Mouse (Mus musculus) left cerebral cortex, adult 11 months (tissue): ENCODE data around the gene Actl6b.
"Not testable (repeated sequence)": the region's sequence is repeated elsewhere in the genome, so short reads cannot be mapped to it uniquely, and the experiment has no call there.

Experiments
- DNase-seq: peaks from one replicate; pipeline ENCODE4 v3.0.0; 2022; ENCODE audit warnings: low spot score

Actl6b gene

DNA sequence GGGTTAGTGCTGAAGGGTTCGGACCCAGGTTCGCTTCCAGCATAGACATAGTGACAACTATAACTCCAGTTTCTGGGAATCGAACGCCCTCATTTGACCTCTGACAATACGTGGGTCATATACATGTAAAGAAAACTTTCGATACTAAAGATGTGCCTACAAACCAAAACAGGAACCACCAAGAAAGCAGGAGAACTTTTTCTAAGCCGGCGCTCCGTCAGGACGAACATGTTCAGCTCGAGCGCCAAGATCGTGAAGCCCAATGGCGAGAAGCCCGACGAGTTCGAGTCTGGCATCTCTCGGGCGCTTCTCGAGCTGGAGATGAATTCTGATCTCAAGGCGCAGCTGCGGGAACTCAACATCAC lies 48.0 kb downstream of the Actl6b start:
- DNase-seq, result no peak

DNA sequence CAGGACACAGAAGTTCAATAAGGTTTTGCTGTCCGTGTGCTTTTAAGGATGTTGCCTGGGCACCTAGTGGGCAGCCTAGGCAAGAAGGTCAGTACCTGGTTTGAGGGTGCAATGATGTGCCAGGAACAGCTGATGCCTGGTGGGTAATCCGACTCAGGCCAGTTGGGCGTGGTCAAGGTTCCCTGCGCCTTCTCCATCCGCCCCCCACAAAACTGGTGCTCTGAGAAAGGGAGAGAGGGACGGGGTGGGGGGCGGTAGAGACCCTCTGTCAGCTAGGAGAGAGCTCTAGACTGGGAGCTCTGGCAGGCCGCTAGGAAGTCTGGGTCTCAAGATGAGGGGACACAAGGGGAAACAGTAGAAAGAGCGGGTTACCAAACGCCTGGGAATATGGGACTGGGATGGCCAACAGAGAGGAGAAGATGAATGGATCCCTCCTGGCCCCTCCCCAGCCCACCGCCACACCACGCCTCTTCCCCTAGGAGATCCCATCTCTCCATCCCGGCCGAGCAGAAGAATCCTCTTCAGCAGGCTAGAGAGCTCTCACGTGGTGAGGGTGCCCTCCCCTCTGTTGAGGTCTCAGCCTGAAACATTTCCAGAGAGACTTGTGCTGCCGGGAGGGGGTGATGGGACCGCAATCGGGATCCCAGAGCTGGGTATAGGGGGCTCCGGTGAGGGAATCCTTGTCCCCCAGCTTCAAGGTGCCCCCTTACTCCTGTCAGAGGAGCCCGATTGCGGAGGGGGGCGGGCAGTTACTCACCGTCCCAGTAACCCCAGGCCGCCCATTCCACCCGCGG lies 54.7 kb downstream of the Actl6b start:
- DNase-seq, result no peak

DNA sequence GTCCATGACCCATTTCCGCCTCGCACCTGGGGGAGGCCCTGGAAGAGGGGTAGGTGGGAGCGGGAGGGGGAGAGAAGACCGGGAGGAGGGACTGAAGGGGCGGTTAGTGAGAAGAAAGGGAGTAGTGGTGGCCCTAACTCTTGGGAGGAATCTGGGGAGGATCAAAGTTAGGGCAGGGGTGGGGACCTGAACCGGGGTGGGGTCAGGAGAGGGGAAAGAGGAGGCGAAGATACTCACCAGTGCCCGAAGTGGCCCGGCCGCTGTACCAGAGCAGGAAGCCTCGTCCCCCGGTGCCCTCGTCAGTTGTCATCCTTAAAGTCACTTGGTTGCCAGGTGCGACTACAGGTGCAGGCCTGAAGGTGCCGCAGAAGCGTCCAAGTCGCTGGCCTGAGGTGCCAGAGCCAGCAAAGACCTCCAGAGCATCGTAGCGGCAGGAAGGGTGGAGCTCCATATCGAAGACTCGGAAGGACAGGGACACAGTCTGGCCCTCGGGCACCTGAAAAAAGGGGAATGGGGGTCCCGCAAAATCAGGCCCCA lies 55.4 kb downstream of the Actl6b start:
- DNase-seq, result no peak

DNA sequence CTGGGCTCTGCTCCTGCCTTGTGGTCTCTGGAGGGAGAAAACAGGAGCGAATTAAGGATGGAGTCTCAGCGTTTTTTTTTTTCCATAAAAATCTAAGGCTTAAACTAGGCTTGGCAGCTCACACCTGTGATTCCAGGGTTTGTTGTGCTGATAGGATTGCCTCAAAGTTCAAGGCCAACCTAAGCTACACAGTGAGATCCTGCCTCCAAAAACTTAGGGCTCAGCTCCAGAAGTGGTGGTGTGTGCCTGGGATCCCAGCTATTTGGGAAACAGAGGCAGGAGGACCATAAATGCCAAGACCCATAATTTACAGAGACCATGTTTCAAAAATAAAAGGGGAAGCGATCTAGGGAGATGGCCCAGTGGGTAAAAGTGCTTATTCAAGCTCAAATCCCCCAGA lies 56.0 kb downstream of the Actl6b start:
- no peak for DNase-seq

DNA sequence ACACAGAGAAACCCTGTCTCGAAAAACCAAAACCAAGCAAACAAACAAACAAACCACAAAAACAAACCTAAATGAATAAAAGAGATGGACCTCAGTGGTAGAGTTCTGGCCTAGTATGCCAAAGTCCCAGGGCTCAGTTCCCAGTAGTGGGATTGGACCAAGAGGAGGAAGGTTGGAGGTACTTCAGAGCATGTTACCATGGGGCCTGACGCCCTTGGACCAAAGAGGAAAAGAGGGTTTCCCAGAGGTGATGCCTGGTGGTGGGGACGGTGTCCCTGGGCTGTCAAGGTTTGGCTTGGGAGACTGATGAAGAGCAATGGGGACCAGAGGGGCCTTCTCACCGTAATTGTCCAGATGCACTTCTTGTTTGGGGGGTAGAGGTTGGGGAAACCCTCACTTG lies 56.7 kb downstream of the Actl6b start:
- DNase-seq, result no peak

DNA sequence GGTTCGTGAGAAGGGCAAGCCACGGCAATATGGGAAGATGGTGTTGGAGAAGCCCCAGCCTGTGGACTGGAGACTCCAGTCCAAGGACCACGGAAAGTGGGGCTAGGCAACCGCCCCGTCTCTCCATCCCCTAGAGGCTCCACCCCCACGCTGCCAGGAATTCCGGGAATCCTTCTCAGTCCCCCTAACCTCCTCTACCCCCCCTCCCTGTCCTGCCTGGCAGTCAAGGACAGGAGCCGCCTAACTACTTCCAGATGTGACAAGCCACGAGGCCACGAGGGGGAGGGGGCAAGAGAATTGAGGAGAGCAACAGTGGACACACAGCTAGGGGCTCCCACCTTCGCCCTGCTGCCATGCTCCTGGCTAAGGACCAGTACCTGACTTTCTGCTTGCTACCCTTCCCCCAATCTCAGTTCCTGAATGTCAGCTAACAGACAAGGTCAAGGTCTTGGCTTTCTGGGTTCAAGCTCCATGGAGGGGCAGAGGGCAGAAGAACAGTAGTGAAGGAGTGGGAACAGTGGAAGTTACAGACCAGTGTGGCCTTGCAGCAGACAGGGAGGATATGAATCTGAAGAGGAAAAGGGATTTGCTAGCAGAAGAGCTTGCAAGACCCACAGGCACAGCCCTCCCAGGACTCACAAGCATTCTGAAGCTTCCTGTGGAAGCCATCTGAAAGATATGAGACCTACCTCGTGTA lies 57.4 kb downstream of the Actl6b start:
- no peak for DNase-seq

DNA sequence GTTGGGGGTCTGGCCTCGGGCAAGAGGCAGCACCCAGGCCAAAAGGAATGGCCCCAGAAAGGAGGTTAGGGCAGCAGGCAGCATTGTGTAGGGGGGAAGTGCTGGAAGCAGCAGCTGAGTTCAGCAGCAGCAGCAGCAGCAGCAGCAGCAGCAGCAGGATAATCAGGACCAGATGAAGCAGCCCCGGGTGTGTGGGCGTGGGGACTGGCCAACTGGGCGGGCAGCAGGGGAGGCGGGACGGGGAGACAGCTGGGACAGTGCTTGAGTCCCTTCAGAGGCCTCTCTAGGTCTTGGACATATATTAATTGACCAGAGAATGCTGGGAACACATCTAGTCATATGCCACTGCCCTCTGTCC lies 57.9 kb downstream of the Actl6b start:
- no peak for DNase-seq

DNA sequence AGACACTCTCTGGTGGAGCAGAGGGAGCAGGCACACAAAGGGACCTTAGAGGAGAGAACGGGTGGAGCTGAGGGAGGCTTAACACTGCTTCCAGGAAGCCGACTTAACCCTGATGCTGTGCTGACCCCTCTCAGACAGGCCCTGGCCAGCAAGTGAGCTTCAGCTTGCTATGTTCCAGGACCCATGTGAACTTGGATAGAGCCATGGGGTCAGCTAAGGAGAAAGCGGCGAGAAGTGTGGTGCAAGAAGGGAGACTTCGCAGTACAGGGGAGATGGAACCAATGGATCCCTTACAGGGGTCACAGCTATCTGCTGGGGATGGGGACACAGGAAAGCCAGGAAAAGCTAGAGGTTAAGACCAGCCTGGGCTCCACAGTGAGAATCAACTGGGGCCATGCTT lies 59.8 kb downstream of the Actl6b start:
- DNase-seq, result no peak

DNA sequence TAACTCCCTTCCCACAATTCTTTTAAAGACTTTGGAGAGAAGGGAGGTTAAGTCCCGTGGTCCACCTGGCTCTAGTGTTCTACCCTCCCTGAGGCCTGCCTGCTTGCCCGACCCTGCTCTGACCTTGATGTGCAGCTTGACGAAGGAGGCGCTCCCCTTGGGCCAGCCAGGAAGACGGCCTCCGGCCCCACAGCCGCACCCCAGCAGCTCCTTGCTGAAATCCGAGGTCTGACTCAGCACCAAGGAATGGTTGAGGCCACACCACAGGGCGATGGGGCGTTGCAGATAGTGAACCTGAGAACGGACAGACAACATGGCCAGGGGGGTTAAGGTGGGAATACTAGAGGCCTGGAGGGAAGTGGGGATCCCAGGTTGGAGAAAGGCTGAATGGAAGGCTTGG lies 60.2 kb downstream of the Actl6b start, which contains the start of gene Pcolce:
Gene Pcolce, minus strand, starts transcription at position 235 of the 400 bp plus-strand sequence.
- no peak for DNase-seq

DNA sequence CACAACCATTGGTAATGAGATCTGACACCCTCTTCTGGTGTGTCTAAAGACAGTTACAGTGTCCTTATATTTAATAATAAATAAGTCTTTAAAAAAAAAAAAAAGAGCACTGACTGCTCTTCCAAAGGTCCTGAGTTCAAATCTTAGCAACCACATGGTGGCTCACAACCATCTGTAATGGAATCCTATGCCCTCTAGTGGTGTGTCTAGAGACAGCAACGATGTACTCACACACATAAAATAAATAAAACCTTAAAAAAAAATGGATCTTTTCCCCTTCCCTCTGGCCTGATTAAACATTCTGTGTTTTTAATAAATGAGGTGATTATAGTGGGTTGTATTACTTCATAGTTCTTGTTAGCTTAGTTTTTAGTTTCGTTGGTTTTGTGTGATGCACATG lies 61.6 kb downstream of the Actl6b start:
- DNase-seq, result not testable (repeated sequence)

DNA sequence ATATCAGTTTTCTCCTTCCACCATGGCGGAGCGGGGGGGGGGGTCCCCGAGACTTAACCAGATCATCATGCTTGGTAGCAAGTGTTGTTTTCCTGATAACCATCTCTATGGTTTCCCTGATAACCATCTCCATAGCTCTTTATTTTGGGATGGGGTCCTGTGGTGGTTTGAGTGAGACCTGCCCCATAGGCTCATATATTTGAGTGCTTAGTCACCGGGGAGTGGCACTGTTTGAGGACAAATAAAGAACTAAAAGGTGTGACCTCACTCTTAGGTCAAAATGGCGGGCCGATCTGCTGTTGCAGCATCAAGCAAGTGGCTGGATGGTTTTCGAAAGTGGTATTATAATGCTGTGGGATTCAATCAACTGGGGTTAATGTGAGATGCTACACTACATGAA lies 62.0 kb downstream of the Actl6b start:
- DNase-seq, result no peak
